Mouse (Mus musculus) MEL (cell line): Measurements from ENCODE around the gene Nrarp. TPM values are rescaled to one million over a fixed set of nuclear protein-coding genes. Genes with fewer than 3 reads are reported as not detected.

Experiments used
- DNase-seq: peaks from one replicate; pipeline ENCODE4 v3.0.0; 2011; ENCODE audit warnings: low read depth, low spot score
- H3K27ac ChIP-seq: 2 replicates; pipeline ENCODE4 v1.5.1; 2012; ENCODE audit warnings: low read depth, mild to moderate bottlenecking, control low read depth, low read length, moderate library complexity; ENCODE audit not compliant: control insufficient read depth
- H3K27me3 ChIP-seq, 2 experiments: fragments of 150-350 bp in 1 of 2; sonication (generic) in 1 of 2; 2 replicates each; pipeline ENCODE4 v1.6.1; 2012; ENCODE audit warnings: low read length in 2 of 2, mild to moderate bottlenecking in 2 of 2, improper control_type of control experiment in 1 of 2, moderate library complexity in 1 of 2; ENCODE audit not compliant: insufficient read depth in 2 of 2, control insufficient read depth in 1 of 2
- H3K36me3 ChIP-seq, 2 experiments: 2 replicates each; pipeline ENCODE4 v1.6.1; 2012 to 2014; ENCODE audit warnings: low read length in 2 of 2, improper control_type of control experiment in 1 of 2, inconsistent platforms in 1 of 2, mild to moderate bottlenecking in 1 of 2; ENCODE audit not compliant: insufficient read depth in 2 of 2, control insufficient read depth in 1 of 2
- H3K4me1 ChIP-seq, 2 experiments: fragments of 150-350 bp in 1 of 2; sonication (generic) in 1 of 2; 2 replicates each; pipeline ENCODE4 v1.6.1; 2012; ENCODE audit warnings: low read length in 2 of 2, improper control_type of control experiment in 1 of 2, mild to moderate bottlenecking in 1 of 2; ENCODE audit not compliant: insufficient read depth in 2 of 2, control insufficient read depth in 1 of 2
- H3K4me3 ChIP-seq, 2 experiments: fragments of 150-350 bp in 1 of 2; sonication (generic) in 1 of 2; 2 replicates each; pipeline ENCODE4 v1.5.1; 2012; ENCODE audit warnings: low read depth in 2 of 2, low read length in 2 of 2, mild to moderate bottlenecking in 2 of 2, moderate library complexity in 2 of 2, control low read depth in 1 of 2, improper control_type of control experiment in 1 of 2; ENCODE audit not compliant: control insufficient read depth in 1 of 2, insufficient read depth in 1 of 2
- H3K79me2 ChIP-seq: 2 replicates; pipeline ENCODE4 v1.6.1; 2012; ENCODE audit warnings: mild to moderate bottlenecking, low read length, moderate library complexity; ENCODE audit not compliant: control insufficient read depth, poor library complexity, insufficient read depth
- H3K9ac ChIP-seq: 2 replicates; pipeline ENCODE4 v1.6.1; 2012; ENCODE audit warnings: low read depth, mild to moderate bottlenecking, control low read depth, low read length, moderate library complexity; ENCODE audit not compliant: control insufficient read depth, poor library complexity, severe bottlenecking
- H3K9me3 ChIP-seq: fragments of 150-350 bp; sonication (generic); replicated peaks from 2 replicates; pipeline ENCODE4 v1.6.1; 2012; ENCODE audit warnings: mild to moderate bottlenecking, low read length, improper control_type of control experiment, moderate library complexity; ENCODE audit not compliant: insufficient read depth
- BHLHE40 ChIP-seq: IDR thresholded peaks from 2 replicates; pipeline ENCODE4 v1.6.1; 2012; ENCODE audit warnings: low read depth, mild to moderate bottlenecking, inconsistent platforms, low read length, improper control_type of control experiment, borderline replicate concordance
- CHD1 ChIP-seq: IDR thresholded peaks from 2 replicates; pipeline ENCODE4 v1.6.1; 2012; ENCODE audit warnings: low read depth, mild to moderate bottlenecking, inconsistent platforms, low read length, improper control_type of control experiment
- E2F4 ChIP-seq: IDR thresholded peaks from 2 replicates; pipeline ENCODE4 v1.6.1; 2011; ENCODE audit warnings: low read depth, low read length, improper control_type of control experiment, borderline replicate concordance
- ELF1 ChIP-seq: IDR thresholded peaks from 2 replicates; pipeline ENCODE4 v1.6.1; 2014; ENCODE audit warnings: low read depth, mild to moderate bottlenecking, inconsistent platforms, low read length, improper control_type of control experiment, moderate library complexity
- EP300 ChIP-seq, 2 experiments: IDR thresholded peaks; 2 replicates each; pipeline ENCODE4 v1.6.1; 2011; ENCODE audit warnings: improper control_type of control experiment in 2 of 2, low read length in 2 of 2, low read depth in 1 of 2, mild to moderate bottlenecking in 1 of 2
- ETS1 ChIP-seq: IDR thresholded peaks from 2 replicates; pipeline ENCODE4 v1.6.1; 2012; ENCODE audit warnings: low read depth, mild to moderate bottlenecking, inconsistent platforms, low read length, improper control_type of control experiment, moderate library complexity
- GABPA ChIP-seq: IDR thresholded peaks from 2 replicates; pipeline ENCODE4 v1.6.1; 2012; ENCODE audit warnings: low read depth, mild to moderate bottlenecking, inconsistent platforms, low read length, improper control_type of control experiment, moderate library complexity
- GATA1 ChIP-seq: IDR thresholded peaks from 2 replicates; pipeline ENCODE4 v1.6.1; 2011; ENCODE audit warnings: low read depth, low read length, improper control_type of control experiment
- HCFC1 ChIP-seq: IDR thresholded peaks from 2 replicates; pipeline ENCODE4 v1.6.1; 2012; ENCODE audit warnings: low read depth, mild to moderate bottlenecking, inconsistent platforms, low read length, improper control_type of control experiment, moderate library complexity
- JUND ChIP-seq: IDR thresholded peaks from 2 replicates; pipeline ENCODE4 v1.6.1; 2011; ENCODE audit warnings: low read depth, mild to moderate bottlenecking, improper control_type of control experiment, low read length
- KAT2A ChIP-seq: conservative IDR thresholded peaks from 2 replicates; pipeline ENCODE4 v1.6.1; 2012; ENCODE audit warnings: low read depth, low read length, improper control_type of control experiment, inconsistent platforms
- MAFK ChIP-seq: IDR thresholded peaks from 2 replicates; pipeline ENCODE4 v1.6.1; 2011; ENCODE audit warnings: low read depth, mild to moderate bottlenecking, low read length, improper control_type of control experiment, borderline replicate concordance
- MAZ ChIP-seq: IDR thresholded peaks from 2 replicates; pipeline ENCODE4 v1.6.1; 2012; ENCODE audit warnings: low read depth, mild to moderate bottlenecking, inconsistent platforms, low read length, improper control_type of control experiment
- MYB ChIP-seq: IDR thresholded peaks from 2 replicates; pipeline ENCODE4 v1.6.1; 2011; ENCODE audit warnings: mild to moderate bottlenecking, low read depth, low read length, improper control_type of control experiment
- MYC ChIP-seq: IDR thresholded peaks from 2 replicates; pipeline ENCODE4 v1.6.1; 2011; ENCODE audit warnings: low read depth, mild to moderate bottlenecking, low read length, improper control_type of control experiment, moderate library complexity
- POLR2A ChIP-seq, 2 experiments: IDR thresholded peaks; 2 replicates each; pipeline ENCODE4 v1.6.1; 2011 to 2012; ENCODE audit warnings: low read length in 2 of 2, mild to moderate bottlenecking in 2 of 2, control low read depth in 1 of 2, improper control_type of control experiment in 1 of 2, low read depth in 1 of 2, moderate library complexity in 1 of 2; ENCODE audit not compliant: control insufficient read depth in 1 of 2, insufficient read depth in 1 of 2, poor library complexity in 1 of 2
- POLR2AphosphoS2 ChIP-seq: IDR thresholded peaks from 2 replicates; pipeline ENCODE4 v1.6.1; 2011; ENCODE audit warnings: low read length, improper control_type of control experiment
- POLR2AphosphoS5 ChIP-seq: IDR thresholded peaks from 2 replicates; pipeline ENCODE4 v1.6.1; 2012; ENCODE audit warnings: low read depth, borderline replicate concordance, mild to moderate bottlenecking, inconsistent platforms, low read length, moderate library complexity, mixed read lengths
- RAD21 ChIP-seq: IDR thresholded peaks from 2 replicates; pipeline ENCODE4 v1.6.1; 2011; ENCODE audit warnings: mild to moderate bottlenecking, low read depth, low read length, improper control_type of control experiment
- SIN3A ChIP-seq: IDR thresholded peaks from 2 replicates; pipeline ENCODE4 v1.6.1; 2012; ENCODE audit warnings: low read length, improper control_type of control experiment, inconsistent platforms
- SMC3 ChIP-seq: IDR thresholded peaks from 2 replicates; pipeline ENCODE4 v1.6.1; 2011; ENCODE audit warnings: low read depth, low read length, improper control_type of control experiment
- TAL1 ChIP-seq: IDR thresholded peaks from 2 replicates; pipeline ENCODE4 v1.6.1; 2012; ENCODE audit warnings: mild to moderate bottlenecking, inconsistent platforms, low read length, moderate library complexity, mixed read lengths
- TBP ChIP-seq: IDR thresholded peaks from 2 replicates; pipeline ENCODE4 v1.8.0; 2011; ENCODE audit warnings: low read depth, low read length, improper control_type of control experiment
- TCF12 ChIP-seq: IDR thresholded peaks from 2 replicates; pipeline ENCODE4 v1.6.1; 2014; ENCODE audit warnings: low read depth, mild to moderate bottlenecking, inconsistent platforms, low read length, improper control_type of control experiment, moderate library complexity
- UBTF ChIP-seq: IDR thresholded peaks from 2 replicates; pipeline ENCODE4 v1.6.1; 2012; ENCODE audit warnings: low read depth, mild to moderate bottlenecking, inconsistent platforms, low read length, improper control_type of control experiment, moderate library complexity, borderline replicate concordance; ENCODE audit not compliant: insufficient read depth
- USF1 ChIP-seq: IDR thresholded peaks from 2 replicates; pipeline ENCODE4 v1.6.1; 2014; ENCODE audit warnings: low read depth, mild to moderate bottlenecking, inconsistent platforms, low read length, improper control_type of control experiment, moderate library complexity
- ZKSCAN1 ChIP-seq: IDR thresholded peaks from 2 replicates; pipeline ENCODE4 v1.6.1; 2012; ENCODE audit warnings: low read depth, mild to moderate bottlenecking, inconsistent platforms, low read length, improper control_type of control experiment, moderate library complexity
- ZNF384 ChIP-seq: IDR thresholded peaks from 2 replicates; pipeline ENCODE4 v1.6.1; 2012; ENCODE audit warnings: low read depth, mild to moderate bottlenecking, inconsistent platforms, low read length, improper control_type of control experiment
- polyA plus RNA-seq, 2 experiments: library from polyadenylated mRNA; stranded (reverse) in 1 of 2; unstranded in 1 of 2; fragments of >175 nt in 1 of 2; fragments of >200 nt in 1 of 2; gene quantifications; 2 replicates each; pipeline versions ENCODE4 v1.2.1 to v1.2.4; 2012; ENCODE audit warnings: low replicate concordance in 2 of 2, low read depth in 1 of 2; ENCODE audit not compliant: insufficient read length in 2 of 2, insufficient read depth in 1 of 2, missing spikeins in 1 of 2
- total RNA-seq: library from RNA; depleted of rRNA; stranded (reverse); fragments of 300-350 nt; gene quantifications from 2 replicates; pipeline ENCODE4 v1.2.3, GENCODE M21; 2012

The Nrarp gene
- total and polyA plus RNA-seq, 3 experiments: 6.5 to 12.3 TPM; not detected in 1

DNA sequence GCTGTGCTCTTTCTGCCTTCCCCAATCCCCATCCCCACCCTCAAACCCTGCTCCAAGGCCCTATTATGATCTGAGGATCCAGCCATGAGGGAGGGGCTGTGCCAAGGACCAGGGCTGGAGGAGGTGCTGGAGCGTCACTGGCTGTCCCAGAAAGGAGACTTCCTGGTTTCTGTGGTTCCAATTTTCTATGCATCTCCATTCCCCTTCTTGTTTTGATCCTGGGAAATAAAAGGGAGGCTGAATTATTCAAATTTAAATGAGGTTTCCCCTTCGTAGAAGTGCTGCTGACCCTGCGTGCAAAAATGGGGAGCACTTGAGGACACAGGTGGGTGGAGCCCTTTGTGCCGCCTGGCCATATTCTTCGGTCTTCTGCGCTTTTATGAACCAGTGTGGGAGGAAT lies 2.1 kb downstream of the Nrarp start (continued):
- TF ChIP-seq SMC3: no peak
- TF ChIP-seq GATA1: no peak
- no peak for TF ChIP-seq MYC
- TF ChIP-seq E2F4: no peak
- TF ChIP-seq POLR2A (IDR thresholded peaks at IDR 0.05; ENCODE audit: control insufficient read depth in 1 of 2, insufficient read depth in 1 of 2, low read depth in 1 of 2, low read length in 2 of 2, poor library complexity in 1 of 2): peak in 1 of 2 experiments; percentile 50; a peak in 1 of 4 replicates
- TF ChIP-seq JUND: no peak
- TF ChIP-seq USF1: no peak
- TF ChIP-seq CHD1: no peak
- no peak for TF ChIP-seq GABPA
- no peak for TF ChIP-seq BHLHE40
- no peak for TF ChIP-seq ETS1
- peak; percentile 48; the same call in 1 of the 2 replicates for TF ChIP-seq HCFC1
- TF ChIP-seq ZKSCAN1: no peak
- no peak; the same call in 1 of the 2 replicates for TF ChIP-seq POLR2AphosphoS2
- peak; percentile 62; the same call in 1 of the 2 replicates for TF ChIP-seq ELF1
- TF ChIP-seq MYB: no peak
- TF ChIP-seq MAFK: no peak
- peak; percentile 71 for TF ChIP-seq SIN3A
- TF ChIP-seq UBTF: no peak
- TF ChIP-seq, all 39 proteins: peak for 9

DNA sequence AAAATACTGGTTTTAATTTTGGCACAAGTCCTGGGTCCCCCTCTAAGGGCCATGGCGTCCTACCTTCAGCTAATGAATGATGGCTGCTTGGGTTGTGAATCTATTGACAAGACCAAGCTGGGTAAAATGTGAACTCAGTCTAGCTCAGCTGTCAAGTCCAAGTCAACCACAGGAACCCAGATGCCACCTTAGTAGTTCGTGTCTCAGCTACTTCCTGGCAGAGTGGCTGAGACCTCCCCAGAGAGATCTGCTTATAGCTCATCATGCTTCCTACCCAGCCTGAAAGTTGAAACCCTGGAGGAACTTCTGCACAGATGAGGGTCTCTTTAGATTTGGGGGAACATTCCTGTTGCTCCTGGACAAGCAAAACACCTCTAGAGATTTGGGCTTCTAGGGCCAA lies 2.8 kb downstream of the Nrarp start:
- H3K4me3 ChIP-seq: no peak overlapping the region; a peak in 1 of 4 replicates
- no peak for TF ChIP-seq MAFK
- no peak for TF ChIP-seq ETS1
- no peak for TF ChIP-seq TCF12
- no peak for TF ChIP-seq ZNF384
- no peak for TF ChIP-seq MAZ
- no peak for TF ChIP-seq EP300 (IDR thresholded peaks at IDR 0.05; ENCODE audit: low read depth in 1 of 2, low read length in 2 of 2)
- no peak for TF ChIP-seq TBP
- no peak for TF ChIP-seq POLR2A (IDR thresholded peaks at IDR 0.05; ENCODE audit: control insufficient read depth in 1 of 2, insufficient read depth in 1 of 2, low read depth in 1 of 2, low read length in 2 of 2, poor library complexity in 1 of 2)
- no peak for TF ChIP-seq TAL1
- no peak for TF ChIP-seq BHLHE40
- no peak for TF ChIP-seq USF1
- TF ChIP-seq SMC3: no peak
- TF ChIP-seq RAD21: no peak
- TF ChIP-seq KAT2A: no peak
- TF ChIP-seq MYB: no peak
- TF ChIP-seq JUND: no peak
- no peak for TF ChIP-seq POLR2AphosphoS5
- no peak for TF ChIP-seq E2F4
- no peak for TF ChIP-seq MYC
- TF ChIP-seq, all 39 proteins: peak for 0
- peaks cover 0 to 5% of the 10 kb centered on the region in 2 experiments; a peak in 2 of 4 replicates for H3K36me3 ChIP-seq
- peaks cover 1 to 11% of the 10 kb centered on the region in 2 experiments; a peak in 3 of 4 replicates for H3K4me1 ChIP-seq
- no peaks in the 10 kb centered on the region for H3K9me3 ChIP-seq
- H3K27me3 ChIP-seq: no peaks in the 10 kb centered on the region
- H3K79me2 ChIP-seq: peaks cover 8% of the 10 kb centered on the region
- no peak overlapping the region for H3K27ac ChIP-seq
- H3K9ac ChIP-seq: no peak overlapping the region
- no peak for DNase-seq
